Mouse (Mus musculus) right cerebral cortex, postnatal 14 days (tissue): ENCODE measurements around the gene Fubp3.
A peak's percentile ranks its signal among the peaks of the same experiment; 100 is the strongest.

Experiments
- DNase-seq: peaks from one replicate; pipeline ENCODE4 v3.0.0; 2022

The Fubp3 gene

DNA sequence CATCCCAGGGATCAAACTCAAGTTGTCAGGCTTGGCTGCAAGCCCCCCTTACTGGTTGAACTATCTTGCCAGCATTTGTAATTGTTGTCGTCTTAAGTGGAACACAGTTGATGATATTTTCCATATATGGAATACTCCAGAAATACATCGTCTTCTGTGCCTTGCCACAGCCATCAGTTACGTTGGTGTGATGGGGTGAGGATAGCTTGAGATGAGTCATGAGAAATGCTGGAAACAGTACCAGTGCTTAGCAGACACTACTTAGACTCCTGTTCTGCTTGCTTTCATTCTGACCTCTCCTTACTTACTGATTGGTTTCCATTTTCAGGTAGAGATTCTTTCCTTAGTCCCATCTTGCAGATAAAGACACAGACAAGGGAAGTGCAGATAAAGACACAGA lies 61.1 kb downstream of the Fubp3 start:
- no peak for DNase-seq

DNA sequence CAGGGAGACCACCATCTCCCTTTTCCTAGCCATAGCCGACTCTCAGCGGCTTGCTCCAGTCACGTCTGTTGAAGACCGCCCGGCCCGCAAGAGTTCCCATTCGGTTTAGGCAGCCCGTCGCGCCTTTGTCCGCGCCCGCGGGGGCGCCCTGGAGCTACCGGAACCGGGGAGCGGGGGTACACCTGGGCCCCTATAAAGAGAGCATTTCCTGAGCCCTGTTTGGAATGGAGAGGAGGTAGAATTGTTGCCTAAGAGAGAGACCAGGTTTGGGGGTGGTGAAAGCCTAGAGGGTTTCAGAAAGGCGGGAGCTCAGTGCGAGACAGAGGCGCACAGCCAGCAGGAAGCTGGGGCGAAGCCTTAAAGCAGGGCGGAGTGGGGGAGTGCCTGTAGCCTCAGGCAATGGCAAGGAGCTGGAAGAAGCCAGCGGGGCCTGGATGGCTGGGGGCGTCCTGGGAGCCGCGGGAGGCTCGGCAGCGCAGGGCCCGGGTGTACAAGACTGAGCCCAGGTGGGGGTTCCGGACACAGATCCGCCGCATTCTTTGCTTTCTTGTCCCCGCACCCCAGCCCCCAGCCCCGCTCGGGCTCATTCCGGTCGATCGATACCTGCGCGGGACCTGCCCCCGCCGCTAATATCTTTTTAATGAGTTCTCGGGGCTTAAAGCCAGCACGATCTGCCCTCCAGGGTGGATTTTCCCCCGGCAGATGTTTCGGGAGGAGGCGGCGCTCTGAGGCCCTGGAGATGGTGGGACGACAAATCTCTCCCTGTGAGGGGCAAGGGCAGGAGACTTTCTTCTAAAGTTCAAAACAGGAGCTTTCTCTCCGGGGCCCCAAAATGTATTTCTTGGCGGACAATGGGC lies 63.1 kb downstream of the Fubp3 start:
- DNase-seq, result no peak

DNA sequence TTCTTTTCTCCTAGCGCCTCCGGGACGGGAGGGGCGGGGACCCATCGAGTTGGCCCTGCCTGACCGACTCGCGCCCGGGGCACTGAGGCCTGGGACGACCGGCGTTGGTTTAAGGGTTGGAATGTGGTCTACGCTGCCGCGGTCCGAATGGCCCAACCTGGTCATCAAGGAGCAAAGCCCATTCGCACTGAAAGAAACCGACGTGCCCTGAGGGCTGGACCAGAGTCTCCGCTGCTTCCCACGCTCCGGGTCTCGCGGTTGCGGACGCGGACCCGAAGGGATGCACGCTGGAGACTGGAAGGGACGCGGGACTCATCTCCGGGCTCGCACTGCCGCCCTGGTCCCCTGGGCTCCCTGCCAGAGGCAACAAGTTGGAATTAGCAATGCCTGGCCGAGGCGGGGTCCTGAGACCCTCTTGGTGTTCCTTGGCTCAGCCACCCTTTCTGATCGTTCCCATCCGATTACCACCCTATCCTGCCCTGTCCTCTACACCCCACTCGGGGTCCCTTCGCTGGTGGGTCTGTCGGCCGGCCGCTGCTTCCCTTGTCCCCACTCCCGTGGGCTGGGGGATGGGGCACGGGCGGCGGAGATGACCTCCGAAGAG lies 63.8 kb downstream of the Fubp3 start:
- DNase-seq, result no peak

DNA sequence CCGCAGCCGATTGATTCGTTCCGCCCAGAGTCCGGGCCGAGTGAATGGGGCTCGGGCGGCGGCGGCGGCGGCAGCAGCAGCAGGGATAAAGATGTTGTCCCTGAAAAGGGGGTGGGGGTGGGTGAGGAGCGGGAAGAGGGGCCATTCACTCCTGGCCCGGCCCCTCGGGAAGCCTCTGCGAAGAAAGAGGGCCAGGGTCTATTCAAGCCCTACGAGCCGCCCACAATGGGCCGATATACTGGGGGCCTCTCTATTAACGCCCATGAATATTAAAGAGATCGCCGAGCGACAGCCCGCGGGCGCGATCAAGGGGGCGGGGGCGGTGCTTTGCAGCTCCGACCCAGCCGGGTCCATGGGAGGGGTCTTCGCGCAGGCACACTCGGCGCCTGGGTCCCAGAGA lies 64.3 kb downstream of the Fubp3 start:
- DNase-seq, result no peak

DNA sequence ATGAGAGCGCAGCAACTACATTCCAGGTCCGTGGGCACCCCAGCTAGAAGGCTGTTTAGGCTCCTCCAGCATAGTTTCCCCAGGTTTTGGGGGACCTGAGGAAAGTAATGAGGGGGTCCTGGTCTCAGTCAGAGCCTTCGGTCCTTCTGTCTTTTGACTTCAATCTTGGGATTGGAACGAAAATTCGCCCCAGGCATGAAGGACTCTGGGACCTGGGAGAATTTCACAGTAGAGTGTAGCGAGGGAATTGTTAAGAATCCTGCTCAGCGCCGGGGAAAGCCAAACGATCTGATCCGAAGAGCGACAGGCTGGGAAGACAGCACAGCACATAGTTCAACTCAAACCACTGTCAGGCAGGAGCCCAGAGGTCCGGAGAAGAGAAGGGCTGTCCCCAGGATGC lies 64.9 kb downstream of the Fubp3 start:
- no peak for DNase-seq

DNA sequence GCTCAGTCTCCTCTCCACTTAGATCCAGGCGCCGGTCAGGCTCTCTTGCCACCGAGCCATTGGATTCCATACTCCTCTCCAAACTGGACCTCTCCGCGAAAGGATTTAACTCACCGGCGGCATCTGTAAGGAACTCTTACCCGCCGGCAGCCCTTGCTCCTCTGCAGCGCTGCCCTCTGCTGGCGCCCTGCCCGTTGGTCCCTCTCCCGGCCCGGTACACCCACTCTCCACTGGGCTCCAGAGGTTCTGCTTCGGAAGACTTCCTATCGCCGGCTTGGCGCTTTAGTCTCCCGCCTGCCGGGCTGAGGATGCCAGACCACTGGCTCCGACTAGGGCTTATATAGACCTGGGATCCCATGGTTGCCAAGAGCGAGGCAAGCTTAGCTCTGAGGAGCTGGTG lies 65.4 kb downstream of the Fubp3 start:
- DNase-seq, result peak; percentile 46

DNA sequence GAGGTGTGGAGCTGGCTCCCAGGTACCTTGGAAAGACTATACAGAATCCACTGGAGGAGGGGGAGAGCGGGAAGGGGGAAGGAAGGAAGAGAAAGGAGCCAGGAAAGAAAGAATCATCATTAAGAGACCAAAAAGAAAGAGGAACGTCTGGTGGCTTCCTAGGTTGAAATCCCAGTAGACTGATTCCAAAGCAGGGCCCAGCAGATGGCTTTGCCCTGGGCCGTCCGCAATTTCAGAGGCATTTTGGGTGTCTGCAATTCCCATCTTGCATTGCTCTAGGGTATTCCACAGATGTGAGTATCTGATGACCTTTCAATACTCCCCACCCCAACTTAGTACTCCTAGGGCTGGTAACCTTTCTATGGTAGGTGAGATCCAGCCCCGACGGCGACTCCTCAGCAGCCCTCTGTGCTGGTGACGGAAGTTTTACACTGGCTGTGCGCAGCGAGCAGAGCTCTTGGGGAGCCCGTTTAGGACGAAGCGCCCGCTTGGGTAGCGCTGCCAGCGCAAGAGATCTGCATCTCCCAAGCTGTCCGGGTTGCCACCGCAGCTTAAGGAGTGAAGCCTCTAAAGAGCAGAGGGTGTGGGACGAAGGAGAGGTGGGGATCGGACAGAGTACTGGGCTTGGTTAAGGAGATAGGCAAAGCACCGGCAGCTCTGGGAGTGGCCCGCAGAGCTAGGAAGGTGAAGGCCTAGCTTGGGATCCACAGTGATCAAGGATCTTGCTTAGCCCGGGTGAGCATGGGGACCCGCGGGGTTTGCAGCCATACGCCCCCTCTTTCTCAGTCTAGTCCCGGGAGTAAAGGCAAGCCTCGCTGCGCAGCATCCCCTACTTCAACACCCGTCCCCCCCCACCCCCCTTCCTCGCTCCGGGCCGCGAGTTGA lies 66.4 kb downstream of the Fubp3 start:
- no peak for DNase-seq

DNA sequence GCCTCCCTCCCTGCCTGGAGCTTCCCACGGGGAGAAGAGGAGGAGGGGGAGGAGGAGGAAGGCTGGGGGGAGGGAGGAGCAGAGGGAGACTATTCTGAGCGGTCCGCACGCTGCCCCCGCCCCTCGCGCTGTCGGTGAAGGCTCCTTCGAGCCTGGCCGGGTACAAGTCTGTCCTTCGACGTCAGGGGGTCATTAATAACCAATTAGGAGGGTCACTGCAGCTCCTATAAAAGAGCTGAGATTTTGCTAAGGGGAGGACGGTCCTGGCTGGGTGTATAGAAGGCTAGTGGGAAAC lies 67.0 kb downstream of the Fubp3 start:
- no peak for DNase-seq

DNA sequence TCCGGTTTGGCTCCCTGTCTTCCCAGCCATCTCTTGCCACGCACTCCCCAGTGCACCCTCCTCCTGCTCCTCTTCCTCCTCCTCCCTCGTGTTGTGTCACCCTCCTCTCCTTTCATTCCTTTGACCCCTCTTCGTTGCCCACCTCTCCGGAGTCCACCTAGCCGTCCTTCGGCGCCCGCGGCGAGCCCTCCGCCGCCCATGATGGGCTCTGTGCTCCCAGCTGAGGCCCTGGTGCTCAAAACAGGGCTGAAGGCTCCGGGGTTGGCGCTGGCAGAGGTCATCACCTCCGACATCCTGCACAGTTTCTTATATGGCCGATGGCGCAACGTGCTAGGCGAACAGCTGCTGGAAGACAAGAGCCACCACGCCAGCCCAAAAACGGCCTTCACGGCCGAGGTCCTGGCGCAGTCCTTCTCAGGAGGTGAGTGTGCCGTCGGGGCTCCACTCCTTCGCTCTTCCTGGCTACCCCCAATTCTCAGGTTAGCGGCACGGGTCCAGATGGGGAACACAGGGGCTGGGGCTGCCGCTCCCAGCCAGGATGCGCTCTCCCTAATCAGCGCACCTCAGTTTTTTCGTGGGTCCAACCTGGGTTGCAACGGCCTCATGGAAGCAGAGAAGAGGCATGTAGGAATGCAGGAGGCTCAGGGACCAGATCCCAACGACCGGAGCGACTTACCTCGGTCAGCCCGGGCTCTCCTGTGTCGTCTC lies 67.6 kb downstream of the Fubp3 start, which contains the start of gene Prdm12:
TSS of gene Prdm12 (plus strand) at position 137 of the 708 bp plus-strand sequence.
- DNase-seq, result no peak

DNA sequence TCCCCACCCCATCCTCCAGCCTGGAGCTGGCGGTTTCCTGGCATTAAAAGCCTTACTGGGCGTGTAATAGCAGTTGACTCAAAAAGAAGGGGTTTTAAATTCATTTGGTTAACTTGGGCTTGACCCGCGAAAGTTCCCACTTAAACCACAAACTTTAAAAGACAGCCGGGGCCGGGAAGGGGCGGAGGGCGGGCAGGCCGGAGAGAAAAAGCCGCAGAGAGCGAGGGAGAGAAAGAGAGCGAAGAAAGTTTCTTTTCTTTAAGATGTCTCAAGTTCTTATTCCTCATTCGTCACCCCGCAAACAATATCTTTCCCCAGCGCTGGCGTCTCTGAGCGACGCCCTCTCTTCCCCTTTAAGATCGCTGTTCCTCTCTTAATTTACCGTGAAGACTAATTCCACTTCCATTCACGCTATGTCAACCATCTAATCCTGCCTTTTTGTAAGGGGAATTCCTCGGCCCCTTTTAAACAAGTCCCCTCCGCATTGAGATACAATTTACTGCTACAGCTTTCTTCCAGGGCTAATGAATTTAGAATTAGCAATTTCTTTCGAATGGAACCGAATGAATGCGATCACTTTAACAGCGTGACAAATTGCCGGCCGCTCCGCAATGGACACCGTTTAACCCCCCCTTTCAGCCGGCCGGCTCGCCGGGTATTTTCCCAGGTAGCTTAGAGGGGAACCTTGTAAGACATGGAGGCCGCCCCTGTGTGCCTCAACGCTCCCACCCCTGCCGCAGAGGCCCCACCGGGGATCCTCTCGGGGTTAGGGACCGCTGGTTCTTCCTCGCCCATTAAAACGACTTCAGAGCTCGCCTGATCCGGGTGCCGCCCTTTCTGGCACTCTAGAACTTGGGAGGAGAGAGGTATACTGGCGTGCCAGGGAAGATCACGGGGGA lies 68.4 kb downstream of the Fubp3 start:
- DNase-seq, result no peak

DNA sequence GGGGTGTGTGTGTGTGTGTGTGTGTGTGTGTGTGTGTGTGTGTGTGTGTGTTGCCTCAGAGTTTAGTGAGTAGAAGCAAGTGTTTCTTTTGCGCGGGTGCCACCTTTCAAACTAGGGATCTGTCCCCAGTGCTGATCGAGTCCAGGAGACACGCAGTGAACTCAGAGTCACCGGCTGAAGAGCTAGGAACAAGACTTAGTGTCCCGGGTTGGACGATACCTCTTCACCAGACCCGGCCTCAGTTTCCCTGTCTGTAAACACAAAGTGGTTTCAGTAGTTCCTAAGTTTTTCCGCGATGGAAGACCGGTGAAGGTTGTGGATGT lies 69.0 kb downstream of the Fubp3 start:
- DNase-seq, result no peak

DNA sequence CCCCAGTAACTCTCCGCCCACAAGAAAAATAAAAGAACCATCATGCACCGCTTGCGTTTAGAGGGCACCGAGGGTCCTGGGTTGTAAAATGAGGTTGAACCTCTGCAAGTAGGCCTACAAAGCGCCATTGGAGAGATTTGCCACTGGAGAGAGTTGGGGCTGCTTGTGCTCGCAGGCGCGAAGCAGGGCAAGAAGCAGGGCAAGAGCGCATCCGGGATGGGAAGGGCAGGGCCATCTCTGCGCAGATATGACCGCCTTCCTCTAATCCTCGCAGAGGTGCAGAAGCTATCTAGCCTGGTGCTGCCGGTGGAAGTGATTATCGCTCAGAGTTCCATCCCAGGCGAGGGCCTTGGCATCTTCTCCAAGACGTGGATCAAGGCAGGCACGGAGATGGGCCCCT lies 69.5 kb downstream of the Fubp3 start:
- no peak for DNase-seq

DNA sequence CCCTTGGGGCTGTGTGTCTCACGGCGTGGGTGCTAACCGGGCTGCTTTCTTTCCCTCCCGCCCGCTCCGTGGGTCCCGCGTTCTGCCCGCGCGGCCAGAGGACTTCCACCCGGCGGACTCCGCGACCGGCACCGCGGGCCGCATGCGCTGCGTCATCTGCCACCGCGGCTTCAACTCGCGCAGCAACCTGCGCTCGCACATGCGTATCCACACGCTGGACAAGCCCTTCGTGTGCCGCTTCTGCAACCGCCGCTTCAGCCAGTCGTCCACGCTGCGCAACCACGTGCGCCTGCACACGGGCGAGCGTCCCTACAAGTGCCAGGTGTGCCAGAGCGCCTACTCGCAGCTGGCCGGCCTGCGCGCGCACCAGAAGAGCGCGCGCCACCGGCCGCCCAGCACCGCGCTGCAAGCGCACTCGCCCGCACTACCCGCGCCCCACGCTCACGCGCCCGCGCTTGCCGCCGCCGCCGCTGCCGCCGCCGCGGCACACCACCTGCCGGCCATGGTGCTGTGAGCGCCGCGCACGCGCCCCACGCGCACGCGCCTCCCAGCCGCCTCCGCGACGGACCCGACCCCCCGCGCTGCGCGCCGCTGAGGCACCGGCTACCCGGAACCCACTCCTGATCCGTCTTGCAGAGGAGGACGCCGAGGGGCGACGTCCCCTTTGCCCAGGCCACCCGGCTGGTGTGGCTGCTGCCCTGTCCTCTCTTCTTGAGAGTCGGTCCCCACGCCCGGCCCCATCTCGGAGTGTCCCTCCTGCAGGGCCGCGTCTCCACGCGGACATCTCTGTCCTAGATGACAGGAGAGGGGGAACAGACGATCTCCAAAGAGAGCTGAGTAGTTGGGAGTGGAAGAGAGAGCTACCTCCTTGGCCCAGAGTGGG lies 81.8 kb downstream of the Fubp3 start:
- peak; percentile 75 for DNase-seq

DNA sequence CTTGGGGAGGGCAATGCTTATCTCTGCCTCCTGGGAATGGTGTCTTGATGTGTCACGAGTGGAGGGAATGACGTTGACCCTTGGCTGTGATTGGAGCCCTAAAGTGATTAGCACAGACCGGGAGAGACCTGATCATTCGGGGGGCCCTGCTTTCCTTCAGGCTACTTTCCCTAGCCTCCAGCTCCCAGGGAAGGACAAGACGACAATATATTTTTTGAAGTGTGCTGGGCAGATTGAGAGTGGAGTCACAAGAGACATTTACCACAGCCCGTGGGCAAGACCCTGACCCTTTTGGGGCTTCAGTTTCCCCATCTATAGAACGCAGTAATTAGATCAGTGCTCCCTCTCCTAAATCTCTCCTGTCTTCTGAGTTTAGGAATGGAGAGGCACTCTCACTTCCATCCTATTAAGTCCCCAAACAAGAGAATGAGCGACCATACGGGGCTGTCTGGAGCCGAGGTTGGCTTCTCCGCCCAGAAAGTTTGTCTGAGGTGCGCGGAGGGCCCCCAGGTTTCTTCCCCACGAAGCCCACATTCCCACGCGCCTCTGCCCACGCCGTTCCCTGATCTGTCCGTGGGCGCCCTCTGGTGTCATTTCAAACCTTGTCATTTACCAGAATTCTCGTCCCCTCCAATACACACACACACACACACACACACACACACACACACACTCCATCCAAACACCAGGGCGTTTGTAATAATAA lies 82.6 kb downstream of the Fubp3 start:
- DNase-seq, result peak; percentile 76

DNA sequence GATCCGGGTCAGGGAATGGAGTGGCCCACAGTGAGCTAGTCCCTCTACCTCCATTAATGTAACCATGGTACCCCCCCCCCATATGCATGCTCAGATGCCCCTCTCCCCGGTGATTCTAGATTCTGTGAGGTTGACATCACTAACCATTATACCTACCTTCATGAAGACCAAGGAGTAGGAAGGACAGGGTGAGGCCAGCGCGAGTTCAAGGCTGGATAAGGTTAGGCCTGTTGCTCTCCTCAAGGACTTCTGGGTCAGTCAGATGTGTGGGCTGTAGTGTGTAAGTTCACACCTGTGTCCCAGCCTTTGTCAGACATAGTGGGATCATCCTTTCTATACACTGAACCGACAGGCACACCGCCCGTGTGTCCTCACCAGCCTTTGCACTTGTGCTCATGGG lies 83.9 kb downstream of the Fubp3 start:
- DNase-seq, result no peak

DNA sequence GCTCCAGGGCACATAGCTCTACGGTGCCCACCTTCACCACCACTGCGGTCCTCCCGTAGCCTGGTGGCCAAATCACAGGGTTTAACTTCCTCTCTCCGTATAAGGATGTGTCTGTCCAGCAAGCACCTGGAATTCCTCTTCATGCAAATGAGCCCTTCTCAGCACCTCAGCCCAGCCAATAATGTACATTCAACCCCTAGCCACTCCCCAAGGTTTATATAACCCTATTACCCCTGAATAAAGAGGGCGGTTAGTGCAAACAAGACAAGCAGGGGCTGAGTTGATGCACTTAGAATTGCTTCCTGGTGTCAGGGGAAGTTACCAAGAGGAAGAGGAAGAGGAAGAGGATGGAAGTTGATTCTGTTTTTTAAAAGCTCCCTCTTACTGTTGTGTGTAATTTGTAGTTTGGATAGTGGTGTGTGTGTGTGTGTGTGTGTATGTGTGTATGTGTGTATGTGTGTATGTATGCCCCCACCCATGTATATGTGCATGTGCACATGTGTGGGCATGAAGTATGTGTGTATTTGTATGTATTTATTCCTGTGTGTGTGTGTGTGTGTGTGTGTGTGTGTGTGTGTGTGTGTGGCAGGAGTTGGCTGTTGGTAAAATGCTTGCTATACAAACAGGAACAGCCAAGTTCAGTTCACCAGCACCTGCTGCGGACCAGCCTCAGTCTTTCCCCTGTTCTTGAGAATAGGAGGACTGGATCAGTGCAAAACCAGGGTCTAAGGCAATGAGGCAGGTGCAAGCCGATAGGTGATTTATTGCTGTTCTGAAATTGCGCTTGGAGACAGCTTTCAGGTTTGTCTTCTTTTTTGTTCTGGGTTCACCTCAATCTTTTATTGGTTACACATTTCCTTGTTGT lies 90.7 kb downstream of the Fubp3 start:
- DNase-seq, result no peak

DNA sequence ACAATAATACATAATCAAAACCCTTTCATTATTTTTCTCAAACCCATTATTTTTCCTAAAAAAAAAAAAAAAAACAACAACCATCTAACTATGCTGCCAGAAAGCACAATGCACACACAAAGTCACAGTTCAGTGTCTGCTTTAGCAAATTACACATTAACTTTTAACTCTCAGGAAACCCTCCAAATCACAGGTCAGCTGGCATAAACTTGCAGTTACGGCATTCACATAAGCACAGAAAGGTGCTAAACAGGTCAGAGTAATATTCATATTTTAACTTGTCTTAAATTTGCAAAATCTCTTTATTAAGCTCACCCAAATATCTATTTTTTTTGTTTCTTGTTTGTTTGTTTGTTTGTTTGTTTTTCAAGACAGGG lies 91.3 kb downstream of the Fubp3 start:
- no peak for DNase-seq
